Mouse (Mus musculus): ENCODE measurements around the gene Tshz2. TPM values are rescaled to one million over a fixed set of nuclear protein-coding genes. Genes with fewer than 3 reads are reported as not detected.

Gene Tshz2
- polyA plus RNA-seq, 1 experiment: 21.5 TPM

DNA sequence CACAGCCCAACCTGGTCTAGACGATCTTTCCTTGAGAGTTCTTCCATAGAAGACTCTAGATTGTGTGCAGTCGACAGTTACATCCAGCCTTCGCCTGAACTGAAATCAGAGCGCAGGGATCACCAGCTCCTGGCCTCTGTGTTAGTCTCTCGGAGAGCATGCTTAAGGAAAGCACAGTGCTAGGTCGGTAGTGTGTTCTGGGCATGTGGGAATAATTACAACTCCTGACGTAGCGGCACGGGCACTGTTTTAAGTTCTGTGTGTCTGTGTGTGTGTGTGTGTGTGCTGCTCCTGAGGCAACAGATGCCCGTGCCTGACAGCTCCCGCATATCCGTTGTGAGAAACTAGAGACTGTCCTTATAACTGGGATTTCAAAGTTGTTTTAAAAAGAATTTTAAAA lies 398.4 kb downstream of the Tshz2 start:
- no peak for DNase-seq (ENCODE audit: extremely low spot score in 1 of 2, low spot score in 1 of 2)

DNA sequence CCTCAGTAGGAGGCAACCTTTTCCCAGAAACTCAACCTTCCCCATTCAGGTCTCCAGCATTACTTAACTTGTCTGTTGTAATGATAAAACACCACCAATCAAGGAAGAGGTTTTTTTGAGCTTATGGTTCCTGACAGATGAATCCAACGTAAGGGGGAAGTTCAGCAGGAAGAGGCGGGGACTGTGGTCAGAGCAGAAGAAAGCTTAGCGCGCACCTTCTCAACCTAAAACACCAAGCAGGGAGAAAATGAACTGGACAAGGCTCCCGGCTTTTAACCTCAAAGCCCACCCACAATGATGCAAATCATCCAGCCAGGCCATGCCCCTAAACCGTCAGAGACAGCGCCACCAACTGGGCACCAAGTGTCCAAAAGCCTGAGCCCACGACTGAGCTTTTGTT lies 399.1 kb downstream of the Tshz2 start:
- no peak for DNase-seq (ENCODE audit: extremely low spot score in 1 of 2, low spot score in 1 of 2)

DNA sequence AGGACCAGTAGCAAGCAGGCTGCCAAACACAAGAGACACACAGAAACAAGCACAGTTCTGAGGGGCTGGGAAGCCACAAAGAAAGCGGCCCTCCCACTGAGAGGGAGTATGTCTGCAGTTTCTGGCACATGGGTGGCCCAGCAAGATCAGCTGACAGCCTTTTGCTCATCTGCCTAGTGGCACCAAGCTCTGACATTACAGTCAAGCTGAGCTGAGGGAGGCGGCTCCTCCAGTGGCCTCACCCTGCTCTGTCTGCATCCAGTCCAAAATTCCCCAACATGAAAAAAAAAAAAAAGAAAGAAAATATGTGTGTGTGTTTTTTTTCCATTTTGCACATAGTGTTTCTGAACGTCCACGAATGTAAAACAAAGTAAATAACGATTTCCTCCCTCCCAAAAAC lies 400.4 kb downstream of the Tshz2 start:
- DNase-seq (ENCODE audit: extremely low spot score in 1 of 2, low spot score in 1 of 2): no peak

DNA sequence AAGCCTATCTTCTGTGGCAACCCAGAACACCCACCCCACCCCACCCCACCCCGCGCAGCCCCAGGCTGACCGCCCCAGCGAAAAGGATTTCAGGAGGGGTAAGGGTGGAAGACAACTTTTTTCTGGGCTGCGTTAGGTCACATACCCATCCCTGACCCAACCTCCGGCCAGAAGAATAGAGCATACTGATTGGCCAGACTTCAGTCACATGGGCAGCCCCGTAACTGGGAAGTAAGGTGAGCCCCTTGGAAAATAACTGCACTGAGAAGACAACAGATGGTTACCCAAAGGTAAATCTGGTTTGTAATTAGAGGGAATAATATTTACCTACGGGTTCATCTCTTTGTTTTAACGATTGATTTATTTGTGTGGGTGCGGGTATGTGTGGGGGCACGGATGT lies 402.0 kb downstream of the Tshz2 start:
- no peak for DNase-seq (ENCODE audit: extremely low spot score in 1 of 2, low spot score in 1 of 2)

DNA sequence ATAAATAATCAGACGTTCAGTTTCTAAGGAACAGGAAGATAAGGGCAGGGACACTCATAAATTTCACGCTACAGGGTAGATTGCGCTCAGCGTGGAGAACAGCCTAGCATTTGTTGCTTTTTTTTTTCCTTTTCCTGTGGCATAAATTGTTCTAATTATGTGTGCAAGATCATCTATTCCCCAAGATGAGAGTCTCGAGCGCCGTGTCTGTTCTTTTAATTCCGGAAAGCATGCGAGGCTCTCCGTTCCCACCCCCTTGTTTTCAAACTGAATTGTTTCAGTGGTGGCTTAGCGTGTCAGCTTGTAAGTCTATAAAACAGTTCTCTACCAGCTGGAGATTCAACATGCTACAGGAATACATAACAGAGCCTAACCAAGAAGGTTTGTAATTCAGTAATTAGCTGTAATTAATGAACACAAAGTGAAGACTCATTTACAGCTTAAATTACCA lies 404.0 kb downstream of the Tshz2 start:
- DNase-seq (ENCODE audit: extremely low spot score in 1 of 2, low spot score in 1 of 2): no peak

DNA sequence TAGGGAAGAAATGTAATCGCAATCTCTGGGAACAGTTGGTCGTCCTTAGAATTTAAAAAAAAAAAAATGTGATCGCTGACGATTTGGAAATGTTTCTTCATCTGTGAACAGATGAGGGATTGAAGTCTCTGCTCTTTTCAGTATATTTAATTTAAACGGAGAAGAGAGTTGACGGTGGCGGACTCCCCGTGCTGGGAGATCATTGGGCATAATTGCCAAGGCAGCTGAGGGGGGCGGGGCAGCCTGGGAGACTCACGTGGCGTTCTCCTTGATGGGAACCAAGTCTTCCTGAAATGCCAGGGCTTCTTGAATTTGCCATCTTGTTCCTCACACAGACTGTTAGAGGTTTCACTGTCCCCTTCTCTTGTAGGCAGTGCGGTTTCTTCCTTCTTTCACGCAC lies 404.5 kb downstream of the Tshz2 start:
- DNase-seq (ENCODE audit: extremely low spot score in 1 of 2, low spot score in 1 of 2): no peak

DNA sequence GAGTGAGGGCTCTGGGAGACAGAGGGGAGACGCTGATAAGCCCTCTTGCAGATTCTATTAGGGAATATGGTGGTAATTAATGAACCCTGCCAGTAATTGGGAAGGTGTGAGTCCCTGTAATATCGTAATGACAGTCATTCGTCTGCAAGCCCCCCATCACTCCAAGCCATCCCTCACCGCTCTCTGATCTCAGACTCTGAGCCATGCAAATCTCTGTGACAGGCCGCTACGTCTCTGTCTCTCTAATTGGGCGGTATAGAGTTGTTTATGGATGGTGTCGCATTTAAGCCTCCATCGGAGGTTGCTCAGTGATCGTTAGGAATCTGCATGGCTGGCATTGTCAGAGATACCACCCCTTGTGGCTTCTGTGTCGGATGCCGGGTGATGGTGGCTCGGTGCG lies 407.0 kb downstream of the Tshz2 start:
- DNase-seq (ENCODE audit: extremely low spot score in 1 of 2, low spot score in 1 of 2): no peak

DNA sequence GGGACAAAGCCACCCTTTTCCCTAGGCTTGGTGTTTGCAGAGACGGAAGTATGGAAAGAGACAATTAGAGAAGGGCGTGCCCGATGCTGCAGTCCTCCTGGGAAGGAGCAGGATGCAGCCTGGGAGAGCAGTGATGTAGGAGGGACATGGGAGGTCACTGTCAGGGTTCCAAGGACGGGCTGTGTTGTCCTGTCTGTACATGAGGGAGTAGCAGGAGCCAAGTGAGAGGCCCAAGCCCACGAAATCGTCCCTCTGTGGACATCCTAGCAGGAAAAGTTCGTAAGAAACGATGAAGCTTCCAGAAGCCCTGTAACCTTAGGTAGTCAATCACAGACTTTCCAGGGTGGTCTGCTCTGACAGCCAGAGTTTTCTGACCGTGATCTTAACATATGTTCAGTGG lies 408.3 kb downstream of the Tshz2 start:
- DNase-seq (ENCODE audit: extremely low spot score in 1 of 2, low spot score in 1 of 2): no peak

DNA sequence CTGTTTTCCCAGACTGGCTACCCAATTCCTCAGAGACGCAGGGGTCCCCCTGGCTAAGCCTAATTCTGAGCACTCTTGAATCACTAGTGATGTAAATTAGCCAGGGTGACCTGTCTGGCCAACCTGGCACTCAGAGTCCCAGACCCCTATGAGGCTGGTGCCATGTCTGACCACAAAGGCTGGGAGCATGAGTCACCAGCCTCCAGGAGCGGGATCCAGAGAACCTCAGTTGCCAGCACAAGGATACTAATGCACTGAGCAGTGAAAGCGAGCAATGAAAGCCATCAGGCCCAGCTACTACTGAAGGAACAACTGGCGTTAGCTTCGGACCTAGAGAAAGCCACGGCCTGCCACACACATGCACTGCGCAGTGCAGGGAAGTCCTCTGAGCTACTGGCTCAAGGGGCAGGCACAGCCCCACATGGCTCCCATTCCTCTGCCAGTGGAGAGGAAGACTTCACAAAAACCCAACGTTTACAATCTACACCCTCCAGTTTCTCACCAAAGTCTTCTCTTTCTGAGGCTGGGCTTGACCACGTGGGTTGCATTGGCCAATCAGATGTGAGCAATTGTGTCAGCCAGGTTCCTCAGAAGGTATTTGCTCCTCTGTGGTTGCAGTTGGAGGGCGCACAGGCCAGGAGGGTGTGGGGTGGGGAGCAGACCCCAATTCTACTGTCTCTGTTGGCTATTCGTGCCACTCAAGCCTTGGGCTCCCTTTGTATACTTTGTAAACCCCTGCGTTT lies 409.8 kb downstream of the Tshz2 start:
- DNase-seq (ENCODE audit: extremely low spot score in 1 of 2, low spot score in 1 of 2): no peak

DNA sequence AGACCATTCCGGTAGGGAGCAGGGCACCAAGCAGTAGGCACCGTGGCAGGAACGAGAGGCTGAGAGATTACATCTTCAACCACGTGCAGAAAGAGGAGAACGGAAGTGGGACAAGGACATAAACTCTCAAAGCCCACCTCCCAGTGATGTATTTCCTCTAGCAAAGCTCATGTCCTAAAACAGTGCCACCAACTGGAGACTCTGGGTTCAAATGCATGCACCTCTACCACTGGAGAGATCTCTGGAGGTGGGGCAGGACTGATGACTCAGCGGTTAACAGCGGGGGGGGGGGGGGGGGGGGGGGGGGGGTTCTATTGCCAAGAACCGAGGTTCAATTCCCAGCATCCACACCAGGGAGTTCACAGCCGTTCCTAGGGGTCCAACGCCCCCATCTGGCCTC lies 410.5 kb downstream of the Tshz2 start:
- DNase-seq (ENCODE audit: extremely low spot score in 1 of 2, low spot score in 1 of 2): no peak

DNA sequence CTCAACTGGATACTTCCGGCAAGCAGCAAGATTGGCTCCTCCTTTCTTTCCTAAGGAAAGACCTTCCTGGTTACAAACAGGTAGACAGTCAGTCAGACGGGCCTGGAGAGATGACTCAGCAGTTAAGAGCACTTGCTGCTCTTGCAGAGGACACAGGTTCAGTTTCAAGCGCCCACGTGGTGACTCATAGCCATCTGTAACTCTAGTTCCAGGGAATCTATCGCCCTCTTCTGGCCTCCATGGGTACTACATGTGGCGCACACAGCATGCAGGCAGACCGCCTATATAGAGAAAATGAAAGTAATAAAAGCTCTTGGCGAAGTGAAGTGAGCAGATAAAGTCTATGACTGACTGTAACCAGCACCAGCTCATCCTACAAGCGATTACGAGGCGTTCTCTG lies 413.1 kb downstream of the Tshz2 start:
- no peak for DNase-seq (ENCODE audit: extremely low spot score in 1 of 2, low spot score in 1 of 2)

DNA sequence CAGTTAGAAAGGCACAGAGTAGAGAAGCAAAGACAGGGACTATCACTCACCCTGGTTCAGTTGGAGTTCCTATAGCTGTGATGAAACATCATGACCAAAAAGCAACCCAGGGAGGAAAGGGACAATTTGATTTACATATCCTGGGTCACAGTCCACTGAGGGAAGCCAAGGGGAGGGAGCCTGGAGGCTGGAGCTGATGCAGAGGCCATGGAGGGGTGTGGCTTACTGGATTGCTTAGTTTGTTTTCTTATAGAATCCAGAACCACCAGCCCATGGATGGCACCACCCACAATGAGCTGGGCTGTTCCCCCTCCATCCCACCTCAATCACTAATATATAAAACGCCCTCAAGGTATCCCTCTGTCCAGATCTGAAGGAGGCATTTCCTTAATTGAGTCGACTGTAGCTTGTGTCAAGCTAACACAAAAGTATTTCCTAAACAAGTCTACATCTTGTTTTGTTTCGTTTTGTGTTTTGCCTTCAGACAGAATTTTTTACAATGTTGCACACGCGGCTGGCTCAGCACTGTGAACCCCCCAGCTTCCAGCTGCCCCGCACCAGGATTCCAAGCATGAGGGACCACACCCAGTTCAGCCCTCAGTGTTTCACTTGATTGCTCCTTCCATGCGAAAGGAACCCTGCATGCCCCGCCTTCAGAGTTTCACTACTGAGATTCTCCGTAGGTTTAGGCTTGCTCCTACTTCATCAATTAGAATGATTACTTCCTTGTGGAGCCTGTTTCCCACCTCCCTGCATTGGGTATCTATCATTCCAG lies 413.7 kb downstream of the Tshz2 start:
- DNase-seq (ENCODE audit: extremely low spot score in 1 of 2, low spot score in 1 of 2): no peak

DNA sequence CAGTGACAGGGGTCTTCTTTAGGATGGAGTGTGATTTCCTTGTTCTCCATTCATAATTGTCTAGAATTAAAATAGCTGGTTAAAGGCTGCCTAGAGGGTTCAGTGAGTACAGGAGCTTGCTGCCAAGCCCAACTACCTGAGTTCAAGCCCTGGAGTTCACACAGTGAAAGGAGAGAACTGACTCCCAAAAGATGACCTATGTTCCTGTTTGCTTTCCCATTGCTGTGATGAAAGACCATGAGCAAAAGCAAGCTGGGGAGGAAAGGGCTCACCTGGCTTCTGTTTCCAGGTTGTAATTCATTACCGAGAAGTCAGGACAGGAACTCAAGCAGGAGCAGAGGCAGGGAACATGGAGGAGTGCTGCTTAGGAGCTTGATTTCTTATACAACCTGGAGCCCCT lies 416.0 kb downstream of the Tshz2 start:
- DNase-seq (ENCODE audit: extremely low spot score in 1 of 2, low spot score in 1 of 2): no peak

DNA sequence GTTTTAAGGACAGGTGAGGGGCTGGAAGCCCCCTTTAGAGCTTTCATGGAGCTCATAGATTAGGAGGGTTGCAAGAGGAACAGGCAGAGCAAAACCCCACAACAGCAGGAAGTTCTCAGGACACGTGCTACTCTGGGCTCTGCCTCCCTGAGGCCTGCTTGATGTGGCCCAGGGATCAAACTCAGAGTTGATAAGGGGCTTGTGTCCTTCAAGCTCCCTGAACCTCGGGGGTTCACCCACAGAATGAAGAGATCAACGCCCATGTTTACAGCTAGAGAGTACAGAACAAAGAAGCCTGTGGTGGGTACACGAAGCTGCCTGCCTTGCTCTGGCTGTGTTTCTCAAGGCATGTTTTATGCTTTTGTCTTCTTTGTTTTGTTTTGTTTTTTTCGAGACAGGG lies 417.8 kb downstream of the Tshz2 start:
- DNase-seq (ENCODE audit: extremely low spot score in 1 of 2, low spot score in 1 of 2): no peak

DNA sequence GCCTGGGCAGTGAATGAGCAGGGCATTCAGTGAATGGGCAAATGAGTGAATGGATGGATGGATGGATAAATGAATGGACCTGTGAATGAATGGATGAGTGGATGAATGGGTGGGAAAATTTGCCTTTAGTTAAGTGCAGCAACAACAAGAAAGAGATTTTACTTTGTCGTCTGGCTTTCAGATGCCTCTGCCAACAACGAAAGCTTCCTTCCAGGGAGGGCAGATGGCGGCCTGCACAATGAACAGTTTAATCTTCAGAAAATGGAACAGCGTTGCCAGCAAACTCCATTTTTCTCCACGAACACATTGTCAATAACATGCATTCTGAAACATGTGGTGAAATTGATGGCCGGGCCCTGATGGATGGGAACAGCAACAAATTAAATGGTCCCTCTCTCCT lies 418.6 kb downstream of the Tshz2 start:
- DNase-seq (ENCODE audit: extremely low spot score in 1 of 2, low spot score in 1 of 2): no peak

DNA sequence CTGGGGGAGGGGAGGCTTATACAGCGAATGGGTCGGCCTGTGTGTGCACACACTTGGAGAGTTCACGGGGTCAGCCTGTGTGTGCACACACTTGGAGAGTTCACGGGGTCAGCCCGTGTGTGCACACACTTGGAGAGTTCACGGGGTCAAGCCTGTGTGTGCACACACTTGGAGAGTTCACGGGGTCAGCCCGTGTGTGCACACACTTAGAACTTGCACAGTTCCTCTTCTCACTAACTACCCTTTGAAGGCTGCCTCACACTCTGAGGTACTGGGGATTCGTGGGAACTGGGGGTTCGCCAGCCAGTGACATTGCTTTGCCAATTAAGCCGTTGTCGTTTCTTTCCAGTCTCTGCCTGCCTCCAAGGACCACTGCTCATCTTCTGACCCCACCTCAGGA lies 422.1 kb downstream of the Tshz2 start:
- no peak for DNase-seq (ENCODE audit: extremely low spot score in 1 of 2, low spot score in 1 of 2)

DNA sequence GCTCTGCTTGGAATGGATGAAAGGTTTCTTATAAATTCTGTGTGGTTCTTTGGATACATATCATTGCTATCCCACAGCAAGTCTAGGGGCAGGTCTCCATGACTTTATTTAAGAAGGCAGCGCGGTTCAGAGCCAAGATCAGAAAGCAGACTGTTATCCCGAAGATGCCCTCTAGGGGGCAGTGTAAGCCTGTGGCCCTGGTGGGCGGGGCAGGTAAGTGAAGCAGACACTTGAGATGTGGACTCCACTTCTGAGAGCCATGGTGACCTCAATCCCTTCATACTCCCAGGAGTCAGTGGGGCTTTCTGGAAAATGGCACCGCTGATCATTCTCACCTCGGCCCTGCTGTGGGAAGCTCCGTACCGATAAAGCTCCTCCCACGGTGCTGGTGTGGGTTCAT lies 422.6 kb downstream of the Tshz2 start:
- no peak for DNase-seq (ENCODE audit: extremely low spot score in 1 of 2, low spot score in 1 of 2)

DNA sequence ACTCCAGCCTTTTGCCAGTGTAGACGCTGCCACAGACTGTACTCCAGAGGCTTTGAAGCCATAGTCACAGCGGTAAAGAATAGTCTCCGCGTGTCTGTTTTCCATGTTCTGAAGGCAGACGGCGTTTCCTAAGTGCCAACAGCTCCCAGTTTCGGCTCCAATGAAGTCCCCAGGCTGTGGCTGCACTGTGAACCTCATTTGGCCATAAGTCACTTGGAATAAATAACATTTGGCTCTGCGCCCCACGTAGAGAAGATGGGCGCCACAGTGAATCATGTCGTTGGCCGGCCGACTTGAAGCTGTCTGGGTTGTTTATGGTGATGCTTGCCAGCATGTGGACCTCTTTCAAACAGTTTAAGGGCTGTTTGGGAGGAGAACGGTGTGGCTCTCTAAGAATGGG lies 426.0 kb downstream of the Tshz2 start:
- no peak for DNase-seq (ENCODE audit: extremely low spot score in 1 of 2, low spot score in 1 of 2)

DNA sequence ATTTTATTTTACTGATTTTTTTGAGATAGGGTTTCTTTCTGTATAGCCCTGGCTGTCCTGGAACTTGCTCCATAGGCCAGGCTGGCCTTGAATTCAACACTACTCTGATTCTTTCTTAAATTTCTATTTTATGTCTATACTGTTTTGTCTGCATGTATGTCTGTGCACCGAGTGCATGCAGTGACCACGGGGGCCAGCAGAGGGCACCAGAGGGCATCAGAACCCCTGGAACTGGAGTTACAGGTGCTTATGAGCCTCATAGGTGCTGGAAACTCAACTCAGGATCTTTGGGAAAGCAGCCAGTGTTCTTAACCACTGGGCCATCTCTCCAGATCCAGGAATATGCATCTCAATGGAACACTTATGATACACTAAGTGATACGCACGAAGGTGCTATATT lies 427.3 kb downstream of the Tshz2 start:
- DNase-seq (ENCODE audit: extremely low spot score in 1 of 2, low spot score in 1 of 2): no peak

DNA sequence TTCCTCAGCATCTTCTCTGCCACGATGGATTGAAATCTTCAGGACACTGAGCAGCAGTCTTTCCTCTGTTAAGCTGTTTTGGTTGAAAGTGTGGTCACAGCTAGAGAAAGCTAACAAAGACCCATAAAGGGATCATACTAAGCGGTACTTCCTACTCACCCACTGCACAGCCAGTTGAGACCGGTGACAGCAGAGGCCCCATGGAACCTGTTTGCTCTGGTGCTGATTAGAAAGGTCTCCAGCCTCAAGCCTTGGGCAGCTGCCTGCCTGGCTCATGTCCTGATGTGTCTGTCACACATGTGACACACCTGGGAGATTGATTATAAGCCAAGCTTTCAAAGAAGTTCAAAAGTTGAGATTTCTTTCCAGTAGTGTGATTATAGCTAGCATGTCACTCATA lies 429.6 kb downstream of the Tshz2 start:
- no peak for DNase-seq (ENCODE audit: extremely low spot score in 1 of 2, low spot score in 1 of 2)

DNA sequence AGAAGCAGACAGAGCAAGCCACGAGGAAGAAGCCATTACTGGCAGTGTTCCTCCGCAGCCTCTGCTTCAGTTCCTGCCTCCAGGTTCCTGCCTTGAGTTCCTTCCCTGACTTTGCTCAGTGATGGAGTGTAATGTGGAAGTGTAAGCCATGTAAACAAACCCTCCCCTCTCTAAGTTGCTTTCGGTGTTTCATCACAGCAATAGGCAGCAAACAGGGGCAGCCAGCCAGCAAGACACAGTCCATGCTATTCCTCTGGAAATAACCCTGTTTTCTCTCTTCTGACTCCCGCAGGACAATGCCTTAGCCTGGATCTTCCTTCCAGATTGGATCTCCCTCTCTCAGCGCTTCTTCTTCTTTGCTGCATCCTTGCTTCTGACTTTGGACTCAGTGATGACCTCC lies 437.2 kb downstream of the Tshz2 start:
- DNase-seq (ENCODE audit: extremely low spot score in 1 of 2, low spot score in 1 of 2): no peak

DNA sequence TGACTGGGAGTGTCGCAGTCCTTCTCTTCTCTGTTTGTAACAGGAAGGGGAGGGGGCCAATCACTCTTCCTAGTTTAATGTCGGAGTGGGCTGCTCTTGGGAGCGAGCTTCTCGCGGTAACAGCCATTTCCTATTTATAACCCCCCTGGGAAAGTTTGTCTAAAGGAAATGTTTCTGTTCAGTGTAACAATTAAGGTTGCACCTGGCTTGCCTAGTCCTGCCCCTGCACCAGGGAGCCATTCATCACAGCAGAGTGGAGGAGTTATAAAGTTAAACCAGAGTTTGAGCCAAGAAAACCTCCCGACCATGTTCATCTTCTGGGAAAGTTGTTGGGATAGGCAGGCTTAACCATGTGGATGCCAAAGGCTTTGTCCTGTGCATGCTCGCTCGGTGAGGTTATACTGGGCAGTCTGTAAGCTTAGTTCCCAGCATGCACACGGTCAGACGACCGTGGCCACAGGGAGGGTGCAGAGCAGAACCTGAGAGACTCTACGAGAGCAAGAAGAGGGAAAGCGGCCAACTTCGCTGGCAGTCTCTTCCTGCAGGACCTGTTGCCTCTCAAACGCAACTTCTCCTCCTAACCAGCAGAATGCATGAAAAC lies 437.9 kb downstream of the Tshz2 start:
- DNase-seq (ENCODE audit: extremely low spot score in 1 of 2, low spot score in 1 of 2): no peak
